Mouse (Mus musculus) hindbrain, embryonic 15.5 days (tissue): ENCODE results near the gene Mff. TPM values are rescaled to one million over a fixed set of nuclear protein-coding genes. Genes with fewer than 3 reads are reported as not detected.
A peak's percentile ranks its signal among the peaks of the same experiment; 100 is the strongest.

Experiments
- ATAC-seq: fragments of 200-750 bp; cut with Nextera tagmentation; 2 replicates; pipeline ENCODE4 v1.8.0; 2017; ENCODE audit warnings: low read depth, moderate number of reproducible peaks, moderate TSS enrichment; ENCODE audit not compliant: low FRiP score
- H3K27ac ChIP-seq: fragments of 300-500 bp; sonication (generic); replicated peaks from 2 replicates; pipeline ENCODE4 v1.5.1; 2015; ENCODE audit warnings: mild to moderate bottlenecking, inconsistent platforms
- H3K27me3 ChIP-seq: fragments of 300-500 bp; sonication (generic); 2 replicates; pipeline ENCODE4 v1.6.1; 2015; ENCODE audit warnings: control low read depth, inconsistent platforms
- H3K36me3 ChIP-seq: fragments of 300-500 bp; sonication (generic); 2 replicates; pipeline ENCODE4 v1.6.1; 2015; ENCODE audit warnings: control low read depth, inconsistent platforms
- H3K4me1 ChIP-seq: fragments of 300-500 bp; sonication (generic); replicated peaks from 2 replicates; pipeline ENCODE4 v1.6.1; 2015; ENCODE audit warnings: control low read depth, inconsistent platforms
- H3K4me2 ChIP-seq: fragments of 300-500 bp; sonication (generic); 2 replicates; pipeline ENCODE4 v1.6.1; 2015; ENCODE audit warnings: moderate library complexity, mild to moderate bottlenecking, inconsistent platforms
- H3K4me3 ChIP-seq: fragments of 300-500 bp; sonication (generic); 2 replicates; pipeline ENCODE4 v1.5.1; 2015; ENCODE audit warnings: mild to moderate bottlenecking, inconsistent platforms
- H3K9ac ChIP-seq: fragments of 300-500 bp; sonication (generic); 2 replicates; pipeline ENCODE4 v1.6.1; 2015; ENCODE audit warnings: inconsistent platforms
- H3K9me3 ChIP-seq: fragments of 300-500 bp; sonication (generic); 2 replicates; pipeline ENCODE4 v1.6.1; 2016; ENCODE audit warnings: control low read depth, inconsistent platforms
- WGBS: fragments of 180-500 bp; shearing (Covaris S2); methylation state at CpG from one replicate; pipeline ENCODE4 v1.1.7; 2015; 5-methylcytosine and 5-hydroxymethylcytosine counted together
- polyA plus RNA-seq: library from polyadenylated mRNA; unstranded; fragments of >200 nt; fragmentation: Nextera tagmentation; extraction: Ambion mirVana; gene quantifications from 2 replicates; pipeline ENCODE4 v1.2.1, GENCODE M21; 2015

Gene Mff
- 368 and 374 TPM in 2 replicates for polyA plus RNA-seq

GRCm38 (mm10) chr1:82724339-82725025 lies at the start of gene Mff:
Gene Mff (plus strand): TSS chr1:82724890.
- 10% methylated on average over 38 of the region's 38 CpGs for WGBS
- peak within 1 kb of the TSS; percentile 76 for H3K4me3 ChIP-seq
- H3K4me1 ChIP-seq, result peaks cover 22% of the 10 kb centered on the region
- peak within 1 kb of the TSS; percentile 92 for H3K9ac ChIP-seq
- H3K27ac ChIP-seq, result peak within 1 kb of the TSS; percentile 76
- H3K36me3 ChIP-seq, result peaks cover 8% of the 10 kb centered on the region
- no peaks in the 10 kb centered on the region for H3K9me3 ChIP-seq
- peak; percentile 99 for ATAC-seq
- H3K4me2 ChIP-seq, result peak within 1 kb of the TSS; percentile 93
- peaks cover 20% of the 10 kb centered on the region for H3K27me3 ChIP-seq

- ATAC-seq, result no peak
- Histone ChIP-seq H3K36me3 (no peaks in the 10 kb centered on the region), H3K27ac (no peak overlapping the region), H3K4me1 (no peaks in the 10 kb centered on the region), H3K4me3 (no peak overlapping the region), H3K4me2 (no peak overlapping the region), H3K27me3 (no peaks in the 10 kb centered on the region), H3K9me3 (no peaks in the 10 kb centered on the region), H3K9ac (no peak overlapping the region)
- 88% methylated on average over 5 of the region's 5 CpGs for WGBS
These were observed 38.4 kb upstream of the Mff start for GRCm38 (mm10) chr1:82686328-82686727.

GRCm38 (mm10) chr1:82686866-82687265 lies 37.8 kb upstream of the Mff start:
- H3K9me3 ChIP-seq, result no peaks in the 10 kb centered on the region
- no peaks in the 10 kb centered on the region for H3K27me3 ChIP-seq
- no peak overlapping the region for H3K4me2 ChIP-seq
- H3K36me3 ChIP-seq, result no peaks in the 10 kb centered on the region
- ATAC-seq, result no peak
- no peak overlapping the region for H3K27ac ChIP-seq
- H3K4me3 ChIP-seq, result no peak overlapping the region
- no peaks in the 10 kb centered on the region for H3K4me1 ChIP-seq
- H3K9ac ChIP-seq, result no peak overlapping the region
- 94% methylated on average over 2 of the region's 2 CpGs for WGBS

GRCm38 (mm10) chr1:82687931-82688330 lies 36.8 kb upstream of the Mff start:
- 39% methylated on average over 6 of the region's 6 CpGs for WGBS

GRCm38 (mm10) chr1:82695915-82696314 lies 28.8 kb upstream of the Mff start:
- Histone ChIP-seq H3K4me2 (no peak overlapping the region), H3K4me3 (no peak overlapping the region), H3K4me1 (no peaks in the 10 kb centered on the region), H3K27me3 (no peaks in the 10 kb centered on the region), H3K9me3 (no peaks in the 10 kb centered on the region), H3K36me3 (no peaks in the 10 kb centered on the region), H3K27ac (no peak overlapping the region), H3K9ac (no peak overlapping the region)
- 51% methylated on average over 3 of the region's 3 CpGs for WGBS
- ATAC-seq, result no peak

More at GRCm38 (mm10) chr1:82687931-82688330, 36.8 kb upstream of the Mff start:
- no peak overlapping the region for H3K4me3 ChIP-seq
- no peak overlapping the region for H3K27ac ChIP-seq
- no peaks in the 10 kb centered on the region for H3K36me3 ChIP-seq
- no peak overlapping the region for H3K4me2 ChIP-seq
- no peak overlapping the region for H3K9ac ChIP-seq
- no peaks in the 10 kb centered on the region for H3K4me1 ChIP-seq
- H3K27me3 ChIP-seq, result no peaks in the 10 kb centered on the region
- H3K9me3 ChIP-seq, result no peaks in the 10 kb centered on the region
- ATAC-seq, result no peak

- WGBS, result 82% methylated on average over 9 of the region's 9 CpGs
- peaks cover 19% of the 10 kb centered on the region for H3K27me3 ChIP-seq
- H3K4me3 ChIP-seq, result no peak overlapping the region
- H3K36me3 ChIP-seq, result no peaks in the 10 kb centered on the region
- H3K9ac ChIP-seq, result no peak overlapping the region
- ATAC-seq, result no peak
- H3K27ac ChIP-seq, result no peak overlapping the region
- H3K4me2 ChIP-seq, result no peak overlapping the region
- no peaks in the 10 kb centered on the region for H3K9me3 ChIP-seq
- no peaks in the 10 kb centered on the region for H3K4me1 ChIP-seq
These were observed 6.7 kb upstream of the Mff start for GRCm38 (mm10) chr1:82717816-82718512.

GRCm38 (mm10) chr1:82725026-82725874 lies 560 bp downstream of the Mff start:
- Histone ChIP-seq H3K4me1 (peaks cover 22% of the 10 kb centered on the region), H3K4me2 (peak overlapping the region; percentile 93), H3K9ac (peak overlapping the region; percentile 92), H3K27me3 (peaks cover 17% of the 10 kb centered on the region), H3K36me3 (peaks cover 16% of the 10 kb centered on the region), H3K27ac (peak overlapping the region; percentile 76), H3K9me3 (no peaks in the 10 kb centered on the region), H3K4me3 (peak overlapping the region; percentile 76)
- ATAC-seq, result peak; percentile 97
- under 1% methylated on average over 37 of the region's 37 CpGs for WGBS

GRCm38 (mm10) chr1:82725875-82726185 lies 1.1 kb downstream of the Mff start:
- ATAC-seq, result no peak
- H3K4me3 ChIP-seq, result peak overlapping the region; percentile 76
- WGBS, result 59% methylated on average over 4 of the region's 4 CpGs
- no peaks in the 10 kb centered on the region for H3K9me3 ChIP-seq
- peaks cover 12% of the 10 kb centered on the region for H3K27me3 ChIP-seq
- peak overlapping the region; percentile 92 for H3K9ac ChIP-seq
- H3K36me3 ChIP-seq, result peaks cover 21% of the 10 kb centered on the region
- peak overlapping the region; percentile 93 for H3K4me2 ChIP-seq
- no peak overlapping the region for H3K27ac ChIP-seq
- peaks cover 22% of the 10 kb centered on the region for H3K4me1 ChIP-seq

- no peak overlapping the region for H3K27ac ChIP-seq
- 97% methylated on average over 5 of the region's 5 CpGs for WGBS
- peaks cover 28% of the 10 kb centered on the region for H3K36me3 ChIP-seq
- H3K4me3 ChIP-seq, result no peak overlapping the region
- H3K9me3 ChIP-seq, result no peaks in the 10 kb centered on the region
- no peak overlapping the region for H3K9ac ChIP-seq
- H3K27me3 ChIP-seq, result peaks cover 8% of the 10 kb centered on the region
- no peak overlapping the region for H3K4me2 ChIP-seq
- peaks cover 22% of the 10 kb centered on the region for H3K4me1 ChIP-seq
- ATAC-seq, result no peak
These were observed 1.8 kb downstream of the Mff start for GRCm38 (mm10) chr1:82726482-82726881.

GRCm38 (mm10) chr1:82733357-82733756 lies 8.7 kb downstream of the Mff start:
- ATAC-seq, result no peak
- 90% methylated on average over 1 of the region's 1 CpGs for WGBS
- Histone ChIP-seq H3K9me3 (no peaks in the 10 kb centered on the region), H3K27me3 (no peaks in the 10 kb centered on the region), H3K4me1 (no peaks in the 10 kb centered on the region), H3K27ac (no peak overlapping the region), H3K4me3 (no peak overlapping the region), H3K9ac (no peak overlapping the region), H3K36me3 (peaks cover 75% of the 10 kb centered on the region), H3K4me2 (no peak overlapping the region)

GRCm38 (mm10) chr1:82738066-82738465 lies 13.4 kb downstream of the Mff start:
- ATAC-seq, result no peak
- Histone ChIP-seq H3K9ac (no peak overlapping the region), H3K27ac (no peak overlapping the region), H3K9me3 (no peaks in the 10 kb centered on the region), H3K4me3 (no peak overlapping the region), H3K4me2 (no peak overlapping the region), H3K4me1 (no peaks in the 10 kb centered on the region), H3K27me3 (no peaks in the 10 kb centered on the region), H3K36me3 (peaks cover 45% of the 10 kb centered on the region)
- WGBS, result 90% methylated on average over 1 of the region's 1 CpGs

- no peak overlapping the region for H3K27ac ChIP-seq
- 91% methylated on average over 7 of the region's 7 CpGs for WGBS
- no peak for ATAC-seq
- peaks cover 17% of the 10 kb centered on the region for H3K36me3 ChIP-seq
- no peak overlapping the region for H3K4me3 ChIP-seq
- H3K27me3 ChIP-seq, result no peaks in the 10 kb centered on the region
- no peaks in the 10 kb centered on the region for H3K9me3 ChIP-seq
- no peaks in the 10 kb centered on the region for H3K4me1 ChIP-seq
- H3K4me2 ChIP-seq, result no peak overlapping the region
- no peak overlapping the region for H3K9ac ChIP-seq
These were observed 16.8 kb downstream of the Mff start for GRCm38 (mm10) chr1:82741539-82741938.
